Mouse (Mus musculus) cerebellum, postnatal 25 days (tissue): ENCODE measurements around the gene Nfatc2.
A peak's percentile ranks its signal among the peaks of the same experiment; 100 is the strongest.

Experiments used
- DNase-seq, 2 experiments: peaks; one replicate each; pipeline ENCODE4 v3.0.0; 2021; ENCODE audit warnings: mixed read lengths in 2 of 2

Gene Nfatc2

GRCm38 (mm10) chr2:168428375-168428901 lies 173.0 kb downstream of the Nfatc2 start:
- peak in 1 of 2 experiments; percentile 30 for DNase-seq
